Mouse (Mus musculus): ENCODE measurements around the gene Pqlc2. TPM values are rescaled to one million over a fixed set of nuclear protein-coding genes. Genes with fewer than 3 reads are reported as not detected.

Gene Pqlc2
- 8.9 and 10.5 TPM in 2 replicates for polyA plus RNA-seq (2014; fragmentation: Nextera tagmentation; extraction: Ambion mirVana)

DNA sequence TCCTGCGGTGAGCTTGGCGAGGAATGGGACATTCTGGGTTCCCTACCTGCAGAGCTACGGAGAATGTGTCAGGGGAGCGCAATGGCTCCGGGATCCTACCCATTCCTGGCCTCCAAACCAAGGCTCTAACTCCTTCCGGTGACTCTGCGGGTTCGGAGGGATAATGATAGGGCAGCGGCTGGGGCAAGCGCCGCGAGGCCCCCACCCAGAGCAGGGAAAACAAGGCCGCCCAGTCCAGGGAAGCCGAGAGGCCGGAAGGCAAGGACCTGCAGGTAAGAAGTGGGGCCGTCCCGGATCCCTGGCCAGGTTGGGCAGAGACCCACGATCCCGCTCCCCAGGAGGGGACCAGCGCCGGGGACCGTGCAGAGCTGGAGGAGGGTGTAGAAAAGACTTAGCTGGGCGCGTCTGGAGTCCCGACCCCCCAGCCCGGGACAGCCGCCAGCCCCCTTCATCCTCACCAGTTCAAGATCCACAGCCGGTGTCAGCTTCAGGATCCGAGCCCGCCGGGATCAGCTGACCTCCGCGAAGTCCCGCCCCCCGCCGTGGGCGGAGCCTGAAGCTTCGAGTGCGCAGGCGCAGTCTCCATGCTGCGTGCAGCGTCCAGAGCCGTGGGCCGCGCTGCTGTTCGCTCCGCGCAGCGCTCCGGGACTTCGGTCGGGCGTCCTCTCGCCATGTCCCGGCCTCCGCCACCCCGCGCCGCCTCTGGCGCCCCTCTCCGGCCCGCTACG is at the start of gene Pqlc2, which contains the start of gene Akr7a5:
TSS of gene Pqlc2 (minus strand) at position 538 of the 728 bp plus-strand sequence.
TSS of gene Akr7a5 (plus strand) at position 574 of the 728 bp plus-strand sequence.
- no peaks in the 10 kb centered on the region for H3K27me3 ChIP-seq (replicated peaks; ENCODE audit: control insufficient read depth, insufficient read depth, low read length)
- 0 out of 2 replicates have a peak within 1 kb of the TSS, but pooled peaks have one; percentile 33 for H3K27ac ChIP-seq (ENCODE audit: low read depth, low read length)
- WGBS = under 1% methylated on average over 54 of the region's 63 CpGs
- ATAC-seq = peak; percentile 91
- H3K4me2 ChIP-seq (ENCODE audit: low read length) = peak within 1 kb of the TSS; percentile 95
- peaks cover 14% of the 10 kb centered on the region for H3K4me1 ChIP-seq (ENCODE audit: control insufficient read depth, insufficient read depth, low read length)
- no peaks in the 10 kb centered on the region for H3K9me3 ChIP-seq (replicated peaks; ENCODE audit: control insufficient read depth, low read length)
- peaks cover 12% of the 10 kb centered on the region for H3K36me3 ChIP-seq (ENCODE audit: control insufficient read depth, insufficient read depth, low read length)
- H3K9ac ChIP-seq (ENCODE audit: low read length) = peak within 1 kb of the TSS; percentile 87
- peak; percentile 97 for DNase-seq (ENCODE audit: low spot score)
- peak within 1 kb of the TSS; percentile 84 for H3K4me3 ChIP-seq (ENCODE audit: low read depth, low read length)

DNA sequence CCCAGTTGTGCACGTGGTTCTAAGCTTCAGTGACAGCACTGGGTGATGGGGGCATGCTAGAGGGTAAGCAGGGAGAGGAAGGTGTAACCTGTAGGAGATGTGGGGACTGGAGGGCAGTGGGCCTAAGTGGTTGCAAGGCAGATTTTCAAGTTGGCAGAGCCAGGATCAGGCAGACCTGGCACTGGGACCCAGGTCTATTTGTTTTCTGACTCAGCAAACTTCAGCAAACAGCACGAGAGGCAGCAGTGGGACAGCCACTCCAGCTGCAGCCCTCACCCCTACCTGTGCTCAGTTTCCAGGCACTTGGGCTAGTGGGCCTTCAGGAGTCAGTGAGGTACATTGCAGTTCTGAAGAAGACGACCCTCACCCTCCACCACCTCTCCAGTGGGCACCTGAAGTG is 46.7 kb upstream of the Pqlc2 start:
- no peak overlapping the region for H3K27ac ChIP-seq (ENCODE audit: low read depth, low read length)
- ATAC-seq (no peak), DNase-seq (ENCODE audit: low spot score) (no peak)
- H3K27me3 ChIP-seq (replicated peaks; ENCODE audit: control insufficient read depth, insufficient read depth, low read length) = no peaks in the 10 kb centered on the region
- H3K4me2 ChIP-seq (ENCODE audit: low read length) = no peak overlapping the region
- no peak overlapping the region for H3K9ac ChIP-seq (ENCODE audit: low read length)
- H3K9me3 ChIP-seq (replicated peaks; ENCODE audit: control insufficient read depth, low read length) = no peaks in the 10 kb centered on the region
- H3K36me3 ChIP-seq (ENCODE audit: control insufficient read depth, insufficient read depth, low read length) = peaks cover 73% of the 10 kb centered on the region
- no peak overlapping the region for H3K4me3 ChIP-seq (ENCODE audit: low read depth, low read length)
- H3K4me1 ChIP-seq (ENCODE audit: control insufficient read depth, insufficient read depth, low read length) = peaks cover 4% of the 10 kb centered on the region
- 87% methylated on average over 3 of the region's 3 CpGs for WGBS

DNA sequence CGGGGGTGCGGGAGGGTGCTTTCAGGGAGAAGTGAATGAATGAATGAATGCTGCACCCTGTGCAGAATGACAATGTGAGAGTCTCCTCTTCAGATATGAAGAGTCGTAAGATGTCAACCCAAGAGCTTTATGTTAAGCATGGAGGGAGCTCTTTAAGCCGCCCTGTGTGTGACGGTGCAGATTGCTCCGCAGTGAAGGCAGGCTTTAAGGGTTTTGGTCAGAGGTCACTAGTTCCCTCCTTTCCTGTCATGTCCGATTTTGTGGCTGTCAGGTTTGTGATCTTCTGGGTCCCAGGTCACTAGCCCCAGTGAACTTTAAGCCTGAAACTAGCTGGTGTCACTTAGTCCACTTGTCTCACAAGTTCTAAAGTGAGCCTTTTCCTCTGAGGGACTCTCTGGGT is 42.3 kb upstream of the Pqlc2 start:
- Histone ChIP-seq H3K9me3 (replicated peaks; ENCODE audit: control insufficient read depth, low read length) (no peaks in the 10 kb centered on the region), H3K4me3 (ENCODE audit: low read depth, low read length) (peak overlapping the region; percentile 83), H3K4me1 (ENCODE audit: control insufficient read depth, insufficient read depth, low read length) (peaks cover 10% of the 10 kb centered on the region), H3K36me3 (ENCODE audit: control insufficient read depth, insufficient read depth, low read length) (peaks cover 50% of the 10 kb centered on the region), H3K27ac (ENCODE audit: low read depth, low read length) (peak overlapping the region; percentile 95; the same call in 1 of the 2 replicates), H3K9ac (ENCODE audit: low read length) (peak overlapping the region; percentile 87), H3K4me2 (ENCODE audit: low read length) (peak overlapping the region; percentile 98), H3K27me3 (replicated peaks; ENCODE audit: control insufficient read depth, insufficient read depth, low read length) (no peaks in the 10 kb centered on the region)
- no peak for DNase-seq (ENCODE audit: low spot score)
- no peak for ATAC-seq
- WGBS = 0% methylated on average over 7 of the region's 7 CpGs

DNA sequence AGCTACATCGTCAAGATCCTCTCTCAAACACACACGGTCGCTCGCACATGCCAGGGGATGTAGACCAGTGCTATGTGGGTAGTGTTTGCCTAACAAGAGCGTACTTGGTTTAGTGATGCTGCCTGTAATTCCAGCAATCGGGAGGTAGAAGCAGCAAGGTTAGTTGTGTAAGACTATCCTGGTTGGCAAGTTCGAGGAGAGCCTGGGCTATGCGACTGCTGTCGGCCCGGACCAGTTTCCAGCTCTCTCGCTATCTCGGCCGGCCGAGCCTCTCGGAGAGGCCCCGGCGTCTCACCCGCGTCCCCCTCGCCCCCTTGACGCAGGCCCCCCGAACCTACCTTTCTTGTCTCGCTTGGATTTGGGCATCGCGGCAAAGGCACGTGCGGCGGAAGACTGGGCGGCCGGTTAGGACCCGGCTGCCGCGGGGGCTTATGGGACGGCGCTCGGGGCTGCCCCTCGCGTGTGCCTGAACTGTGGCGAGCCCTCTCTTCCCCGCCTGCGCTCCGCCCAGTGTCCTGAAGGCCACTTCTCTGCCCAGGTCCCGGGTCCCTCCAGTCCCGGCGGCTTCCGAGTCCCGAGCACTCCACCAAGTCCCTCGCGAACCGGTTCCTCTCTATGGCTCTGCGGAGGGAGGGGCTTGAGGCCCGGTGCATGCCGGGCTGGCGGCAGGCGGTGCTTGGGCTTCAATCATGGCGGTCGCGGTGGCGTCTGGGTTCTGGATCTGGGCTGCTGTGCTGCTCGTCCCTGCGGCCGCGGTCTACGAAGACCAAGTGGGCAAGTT is 41.6 kb upstream of the Pqlc2 start, which contains the start of the genes Mrto4, Emc1 and Ubr4:
TSS of gene Mrto4 (minus strand) at position 646 of the 781 bp plus-strand sequence.
TSS of gene Emc1 (plus strand) at position 657 of the 781 bp plus-strand sequence.
TSS of gene Ubr4 (plus strand) at position 679 of the 781 bp plus-strand sequence.
- H3K9me3 ChIP-seq (replicated peaks; ENCODE audit: control insufficient read depth, low read length) = no peaks in the 10 kb centered on the region

DNA sequence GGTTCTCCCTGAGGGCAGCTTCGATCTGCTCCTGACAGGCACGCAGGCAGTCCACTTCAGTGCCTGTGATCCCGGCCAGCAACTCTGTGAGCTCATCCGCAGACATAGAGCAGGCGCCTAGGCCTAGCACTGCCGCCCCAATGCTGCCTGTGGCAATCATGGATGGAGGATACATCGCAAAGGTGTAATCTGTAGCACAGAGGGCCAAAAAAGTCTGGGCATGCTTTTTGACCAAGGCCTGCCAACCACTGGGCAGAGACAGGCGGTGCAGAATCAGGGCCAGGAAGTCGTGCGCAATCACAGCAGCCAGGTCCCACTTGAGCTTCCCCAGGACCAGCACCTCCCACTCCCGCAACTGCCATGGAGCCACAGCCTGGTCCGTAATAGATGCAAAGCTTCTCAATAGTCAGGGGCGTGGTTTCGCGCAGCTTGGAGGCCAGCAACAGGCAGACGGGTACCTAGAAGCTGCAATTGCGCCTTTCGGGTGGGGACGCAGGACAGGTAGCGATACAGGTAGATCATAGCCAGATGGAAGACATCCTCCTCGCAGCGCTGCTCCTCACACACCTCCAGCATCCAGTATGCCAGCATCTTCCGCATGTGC is 35.0 kb upstream of the Pqlc2 start:
- DNase-seq (ENCODE audit: low spot score) (no peak), ATAC-seq (no peak)
- Histone ChIP-seq H3K4me1 (ENCODE audit: control insufficient read depth, insufficient read depth, low read length) (no peaks in the 10 kb centered on the region), H3K4me2 (ENCODE audit: low read length) (no peak overlapping the region), H3K4me3 (ENCODE audit: low read depth, low read length) (no peak overlapping the region), H3K27ac (ENCODE audit: low read depth, low read length) (no peak overlapping the region), H3K36me3 (ENCODE audit: control insufficient read depth, insufficient read depth, low read length) (peaks cover 42% of the 10 kb centered on the region), H3K9ac (ENCODE audit: low read length) (no peak overlapping the region), H3K27me3 (replicated peaks; ENCODE audit: control insufficient read depth, insufficient read depth, low read length) (no peaks in the 10 kb centered on the region), H3K9me3 (replicated peaks; ENCODE audit: control insufficient read depth, low read length) (no peaks in the 10 kb centered on the region)
- 71% methylated on average over 23 of the region's 23 CpGs for WGBS

More for the DNA sequence above, 41.6 kb upstream of the Pqlc2 start, which contains the start of the genes Mrto4, Emc1 and Ubr4:
- peaks cover 47% of the 10 kb centered on the region for H3K36me3 ChIP-seq (ENCODE audit: control insufficient read depth, insufficient read depth, low read length)
- H3K4me3 ChIP-seq (ENCODE audit: low read depth, low read length) = peak within 1 kb of the TSS; percentile 83
- ATAC-seq (peak; percentile 99), DNase-seq (ENCODE audit: low spot score) (peak; percentile 91)
- peak within 1 kb of the TSS; percentile 98 for H3K4me2 ChIP-seq (ENCODE audit: low read length)
- peak within 1 kb of the TSS; percentile 87 for H3K9ac ChIP-seq (ENCODE audit: low read length)
- under 1% methylated on average over 60 of the region's 64 CpGs for WGBS
- peaks cover 10% of the 10 kb centered on the region for H3K4me1 ChIP-seq (ENCODE audit: control insufficient read depth, insufficient read depth, low read length)
- H3K27me3 ChIP-seq (replicated peaks; ENCODE audit: control insufficient read depth, insufficient read depth, low read length) = no peaks in the 10 kb centered on the region
- H3K27ac ChIP-seq (ENCODE audit: low read depth, low read length) = peak within 1 kb of the TSS; percentile 95

DNA sequence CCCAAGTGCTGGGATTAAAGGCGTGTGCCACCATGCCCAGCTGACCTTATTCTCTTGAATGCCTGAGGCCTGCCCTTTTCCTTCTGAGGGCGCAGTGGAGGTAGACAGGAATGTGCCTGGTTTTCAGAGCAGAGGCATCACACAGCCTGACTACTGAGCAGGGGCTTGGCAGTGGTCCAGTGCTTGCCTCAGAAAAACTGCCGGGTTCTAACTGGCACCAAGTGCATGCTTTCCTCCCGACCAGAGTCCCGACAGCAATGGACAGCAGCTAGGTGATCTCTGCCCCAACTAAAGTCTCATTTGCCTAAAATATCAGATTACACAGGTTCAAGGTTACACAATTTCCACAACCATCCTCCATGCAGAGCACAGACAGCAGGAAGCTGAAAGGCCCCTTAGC is 33.2 kb upstream of the Pqlc2 start:
- DNase-seq (ENCODE audit: low spot score) = peak; percentile 23
- Histone ChIP-seq H3K27me3 (replicated peaks; ENCODE audit: control insufficient read depth, insufficient read depth, low read length) (no peaks in the 10 kb centered on the region), H3K36me3 (ENCODE audit: control insufficient read depth, insufficient read depth, low read length) (peaks cover 32% of the 10 kb centered on the region), H3K27ac (ENCODE audit: low read depth, low read length) (no peak overlapping the region), H3K4me3 (ENCODE audit: low read depth, low read length) (no peak overlapping the region), H3K4me2 (ENCODE audit: low read length) (no peak overlapping the region), H3K9ac (ENCODE audit: low read length) (no peak overlapping the region), H3K9me3 (replicated peaks; ENCODE audit: control insufficient read depth, low read length) (no peaks in the 10 kb centered on the region), H3K4me1 (ENCODE audit: control insufficient read depth, insufficient read depth, low read length) (no peaks in the 10 kb centered on the region)
- no peak for ATAC-seq
- WGBS = 49% methylated on average over 5 of the region's 5 CpGs

DNA sequence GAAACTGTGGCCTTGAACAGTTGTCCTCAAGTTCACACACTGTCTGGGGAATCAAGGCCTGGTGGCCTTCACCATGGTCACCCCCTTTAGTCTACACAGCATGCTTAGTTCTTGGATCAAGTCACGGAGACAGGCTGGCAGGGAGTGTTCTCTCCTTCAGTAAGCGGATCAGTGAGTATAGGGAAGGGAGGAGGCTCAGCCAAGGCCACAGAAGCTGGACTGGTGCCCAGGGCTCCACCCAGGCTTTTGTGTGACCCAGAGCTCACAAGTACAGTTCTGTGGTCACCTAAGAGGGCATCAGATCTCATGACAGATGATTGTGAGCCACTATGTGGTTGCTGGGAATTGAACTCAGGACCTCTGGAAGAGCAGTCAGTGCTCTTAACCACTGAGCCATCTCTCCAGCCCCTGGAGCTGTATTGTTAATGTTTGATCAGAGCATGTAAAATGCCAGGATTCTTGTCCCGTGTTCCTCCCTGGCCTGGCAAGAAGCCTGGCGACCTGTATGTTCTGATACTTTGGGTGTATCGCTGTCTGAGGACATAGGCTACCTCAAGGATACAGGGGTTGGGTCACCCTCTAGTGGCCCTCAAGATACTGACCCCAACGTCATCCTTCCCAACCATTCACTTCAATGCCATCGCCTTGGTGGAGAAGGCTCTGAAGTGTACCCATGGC is 31.2 kb upstream of the Pqlc2 start:
- 66% methylated on average over 7 of the region's 7 CpGs for WGBS
- H3K27ac ChIP-seq (ENCODE audit: low read depth, low read length) = no peak overlapping the region
- H3K27me3 ChIP-seq (replicated peaks; ENCODE audit: control insufficient read depth, insufficient read depth, low read length) = peaks cover 5% of the 10 kb centered on the region; the same call in 1 of the 2 replicates
- peaks cover 14% of the 10 kb centered on the region for H3K36me3 ChIP-seq (ENCODE audit: control insufficient read depth, insufficient read depth, low read length)
- H3K9me3 ChIP-seq (replicated peaks; ENCODE audit: control insufficient read depth, low read length) = no peaks in the 10 kb centered on the region
- DNase-seq (ENCODE audit: low spot score) = no peak
- no peak overlapping the region for H3K4me3 ChIP-seq (ENCODE audit: low read depth, low read length)
- no peak overlapping the region for H3K4me2 ChIP-seq (ENCODE audit: low read length)
- no peak for ATAC-seq
- no peaks in the 10 kb centered on the region for H3K4me1 ChIP-seq (ENCODE audit: control insufficient read depth, insufficient read depth, low read length)
- no peak overlapping the region for H3K9ac ChIP-seq (ENCODE audit: low read length)

DNA sequence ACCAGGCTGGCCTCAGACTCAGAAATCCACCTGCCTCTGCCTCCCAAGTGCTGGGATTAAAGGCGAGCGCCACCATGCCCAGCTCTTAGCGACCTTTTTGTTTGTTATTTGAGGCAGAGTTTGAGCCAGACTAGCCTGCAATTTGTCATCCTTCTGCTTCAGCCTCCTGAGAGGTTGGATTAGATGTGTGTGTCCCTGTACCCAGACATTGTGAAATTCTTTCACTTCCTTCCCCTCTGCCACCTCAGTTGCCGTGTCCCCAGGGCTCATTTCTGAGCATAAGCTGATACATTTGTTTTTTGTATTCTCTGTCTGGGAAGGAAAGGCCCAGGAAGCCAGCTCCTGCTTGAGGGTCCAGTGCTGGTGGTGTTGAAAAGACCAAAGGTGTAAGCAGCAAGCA is 30.3 kb upstream of the Pqlc2 start:
- Histone ChIP-seq H3K36me3 (ENCODE audit: control insufficient read depth, insufficient read depth, low read length) (peaks cover 6% of the 10 kb centered on the region), H3K9ac (ENCODE audit: low read length) (no peak overlapping the region), H3K27me3 (replicated peaks; ENCODE audit: control insufficient read depth, insufficient read depth, low read length) (peaks cover 5% of the 10 kb centered on the region; the same call in 1 of the 2 replicates), H3K4me3 (ENCODE audit: low read depth, low read length) (no peak overlapping the region), H3K9me3 (replicated peaks; ENCODE audit: control insufficient read depth, low read length) (no peaks in the 10 kb centered on the region), H3K4me2 (ENCODE audit: low read length) (no peak overlapping the region), H3K27ac (ENCODE audit: low read depth, low read length) (no peak overlapping the region), H3K4me1 (ENCODE audit: control insufficient read depth, insufficient read depth, low read length) (no peaks in the 10 kb centered on the region)
- ATAC-seq (no peak), DNase-seq (ENCODE audit: low spot score) (no peak)
- 74% methylated on average over 4 of the region's 4 CpGs for WGBS
